Comparison of ENCODE assay signal across 7 mouse cellular contexts in the genomic region with DNA sequence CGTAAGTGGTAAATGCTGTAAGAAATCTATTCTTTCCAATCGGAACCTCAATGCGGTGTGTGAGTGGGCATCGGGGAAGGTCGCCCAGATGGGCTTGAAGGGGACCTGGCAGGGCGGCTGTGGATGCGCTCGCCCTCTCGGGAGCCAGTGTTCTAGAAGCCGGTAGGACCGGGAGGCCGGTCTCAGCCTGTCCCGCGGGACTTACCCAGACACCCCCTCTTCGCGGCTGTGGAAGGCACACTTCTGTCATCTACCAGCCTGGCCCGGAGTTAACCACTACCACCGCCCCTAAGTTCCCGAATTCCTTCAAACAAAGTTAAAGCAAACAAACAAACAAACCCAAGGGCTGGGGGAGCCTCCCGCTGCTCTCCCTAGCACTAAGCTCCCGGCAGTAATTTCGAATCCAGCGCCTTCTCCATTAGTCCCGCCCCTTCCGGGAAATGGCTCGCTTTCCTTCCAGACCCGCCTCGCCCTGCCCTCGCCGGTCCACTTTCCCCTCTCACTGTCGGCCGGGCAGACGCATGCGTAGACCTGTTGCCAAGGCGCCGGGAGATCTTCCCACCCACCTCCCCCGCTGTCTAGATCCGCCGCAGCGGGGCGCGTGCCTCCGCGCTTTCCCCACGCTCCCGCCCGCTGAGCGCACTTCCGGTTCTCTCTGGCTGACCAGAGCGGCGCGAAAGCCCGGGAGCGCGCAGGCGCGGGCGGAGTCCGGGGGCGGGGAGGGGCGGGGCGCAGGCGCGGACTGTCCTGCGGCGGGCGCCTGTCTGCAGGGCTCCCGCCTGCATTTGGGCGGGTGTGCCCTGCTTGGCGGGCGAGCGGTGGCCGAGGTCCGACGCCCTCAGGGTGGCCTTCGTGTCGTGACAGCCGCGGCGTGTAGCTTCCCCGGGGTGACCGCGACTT. TPM values are rescaled to one million over a fixed set of nuclear protein-coding genes. Genes with fewer than 3 reads are reported as not detected.
A peak's percentile ranks its signal among the peaks of the same experiment; 100 is the strongest.
DNase-seq lines count a peak whose midpoint lies in the region; ATAC-seq lines count a peak whose summit lies in the region.

Gene Gen1 (minus strand): TSS at position 420 of the 900 bp plus-strand sequence.
Gene Smc6 (plus strand): TSS at position 505 of the 900 bp plus-strand sequence.

- peak; percentile 98 for DNase-seq in adrenal gland, postnatal 14 days
- peak; percentile 97 for DNase-seq in embryonic facial prominence, embryonic 11.5 days (ENCODE audit: low spot score)
- peak; percentile 96 for DNase-seq in kidney, adult 11 months
- DNase-seq in limb, embryonic 10.5 days (ENCODE audit: low spot score): peak; percentile 97
- DNase-seq in spleen, adult 12 weeks (ENCODE audit: low spot score): peak; percentile 87

- H3K36me3 ChIP-seq in embryonic facial prominence, embryonic 11.5 days (replicated peaks; ENCODE audit: control insufficient read depth, insufficient read depth, low read depth, low read length): no peaks in the 10 kb centered on the region
- peaks cover 4% of the 10 kb centered on the region; the same call in 1 of the 2 replicates for H3K36me3 ChIP-seq in limb, embryonic 10.5 days
- H3K36me3 ChIP-seq in midbrain, embryonic 13.5 days: no peaks in the 10 kb centered on the region

- WGBS in embryonic facial prominence, embryonic 11.5 days: under 1% methylated on average over 81 of the region's 83 CpGs
- under 1% methylated on average over 83 of the region's 83 CpGs for WGBS in limb, embryonic 10.5 days
- under 1% methylated on average over 81 of the region's 83 CpGs for WGBS in midbrain, embryonic 13.5 days

- peak within 1 kb of the TSS; percentile 97 for H3K9ac ChIP-seq in embryonic facial prominence, embryonic 11.5 days (replicated peaks; ENCODE audit: low read length)
- H3K9ac ChIP-seq in midbrain, embryonic 13.5 days (replicated peaks): peak within 1 kb of the TSS; percentile 92

- ATAC-seq in embryonic facial prominence, embryonic 11.5 days (replicated peaks; ENCODE audit: insufficient number of reproducible peaks, low FRiP score, low TSS enrichment, low read depth): peak; percentile 99
- ATAC-seq in granulocyte monocyte progenitor cell, adult 5-6 weeks (replicated peaks; ENCODE audit: poor library complexity, severe bottlenecking): peak; percentile 93
- ATAC-seq in midbrain, embryonic 13.5 days: peak; percentile 99

- peak within 1 kb of the TSS; percentile 92 for H3K27ac ChIP-seq in embryonic facial prominence, embryonic 11.5 days (replicated peaks; ENCODE audit: low read depth, low read length)
- H3K27ac ChIP-seq in limb, embryonic 10.5 days: peak within 1 kb of the TSS; percentile 98
- H3K27ac ChIP-seq in midbrain, embryonic 13.5 days: peak within 1 kb of the TSS; percentile 92

- H3K4me1 ChIP-seq in embryonic facial prominence, embryonic 11.5 days (ENCODE audit: control insufficient read depth, insufficient read depth, low read length): no peaks in the 10 kb centered on the region
- peaks cover 30% of the 10 kb centered on the region for H3K4me1 ChIP-seq in limb, embryonic 10.5 days
- H3K4me1 ChIP-seq in midbrain, embryonic 13.5 days (replicated peaks): peaks cover 38% of the 10 kb centered on the region

- no peaks in the 10 kb centered on the region for H3K27me3 ChIP-seq in embryonic facial prominence, embryonic 11.5 days (ENCODE audit: control insufficient read depth, insufficient read depth, low read length)
- no peaks in the 10 kb centered on the region for H3K27me3 ChIP-seq in limb, embryonic 10.5 days (ENCODE audit: low read depth, poor library complexity, severe bottlenecking)
- no peaks in the 10 kb centered on the region for H3K27me3 ChIP-seq in midbrain, embryonic 13.5 days

- H3K4me3 ChIP-seq in embryonic facial prominence, embryonic 11.5 days (ENCODE audit: low read depth, low read length): peak within 1 kb of the TSS; percentile 88
- peak within 1 kb of the TSS; percentile 92 for H3K4me3 ChIP-seq in limb, embryonic 10.5 days
- H3K4me3 ChIP-seq in midbrain, embryonic 13.5 days (replicated peaks): peak within 1 kb of the TSS; percentile 91

- peak within 1 kb of the TSS; percentile 64 for H3K4me2 ChIP-seq in embryonic facial prominence, embryonic 11.5 days (ENCODE audit: low read depth, low read length)
- peak within 1 kb of the TSS; percentile 95 for H3K4me2 ChIP-seq in midbrain, embryonic 13.5 days (replicated peaks)

- no peaks in the 10 kb centered on the region for H3K9me3 ChIP-seq in embryonic facial prominence, embryonic 11.5 days (replicated peaks; ENCODE audit: control insufficient read depth, low read length)
- H3K9me3 ChIP-seq in limb, embryonic 10.5 days (replicated peaks): no peaks in the 10 kb centered on the region
- H3K9me3 ChIP-seq in midbrain, embryonic 13.5 days: no peaks in the 10 kb centered on the region

RNA-seq across cellular contexts. Expression of gene Gen1, which starts in this region (rescaled TPM):
- total RNA-seq in adrenal gland, postnatal 14 days (2021): 4.1 and 4.9 TPM in 2 replicates
- polyA plus RNA-seq in embryonic facial prominence, embryonic 11.5 days (2014; fragmentation: Nextera tagmentation; extraction: Ambion mirVana): 13.7 and 16.8 TPM in 2 replicates
- 10.7 and 13.0 TPM in 2 replicates for total RNA-seq in granulocyte monocyte progenitor cell, adult 5-6 weeks (2014; fragmentation: Nextera tagmentation)
- total RNA-seq in granulocyte monocyte progenitor cell, adult 5-6 weeks (2017): 20.8 and 20.9 TPM in 2 replicates
- polyA plus RNA-seq in limb, embryonic 10.5 days (2016; fragmentation: Nextera tagmentation; extraction: Ambion mirVana): 21.9 and 23.1 TPM in 2 replicates
- 5.2 and 6.4 TPM in 2 replicates for polyA plus RNA-seq in midbrain, embryonic 13.5 days (2015; fragmentation: Nextera tagmentation; extraction: Ambion mirVana)

RNA-seq across cellular contexts. Expression of gene Smc6, which starts in this region (rescaled TPM):
- total RNA-seq in adrenal gland, postnatal 14 days (2021): 43.1 and 59.6 TPM in 2 replicates
- polyA plus RNA-seq in embryonic facial prominence, embryonic 11.5 days (2014; fragmentation: Nextera tagmentation; extraction: Ambion mirVana): 135 and 160 TPM in 2 replicates
- 72.0 and 77.1 TPM in 2 replicates for total RNA-seq in granulocyte monocyte progenitor cell, adult 5-6 weeks (2014; fragmentation: Nextera tagmentation)
- total RNA-seq in granulocyte monocyte progenitor cell, adult 5-6 weeks (2017): 91.5 and 124 TPM in 2 replicates
- polyA plus RNA-seq in limb, embryonic 10.5 days (2016; fragmentation: Nextera tagmentation; extraction: Ambion mirVana): 137 and 143 TPM in 2 replicates
- 126 and 138 TPM in 2 replicates for polyA plus RNA-seq in midbrain, embryonic 13.5 days (2015; fragmentation: Nextera tagmentation; extraction: Ambion mirVana)

Comparison
In these comparisons a context has a peak if more than half of its experiments do, and no peak if none do; other contexts are left out.
1. Peak in every context shown above with its lines: DNase-seq, ATAC-seq, H3K4me3 ChIP-seq and H3K27ac ChIP-seq.